Mouse (Mus musculus): ENCODE results near the gene Mad1l1.

- TF ChIP-seq CTCF (IDR thresholded peaks at IDR 0.05; ENCODE audit: control insufficient read depth, insufficient read depth, insufficient read length) (no peak), USF1 (IDR thresholded peaks at IDR 0.05; ENCODE audit: low read depth) (no peak), FOSL1 (IDR thresholded peaks at IDR 0.05; ENCODE audit: insufficient read depth, low read length, poor library complexity, severe bottlenecking) (no peak), MYOD1 (IDR thresholded peaks at IDR 0.05; ENCODE audit: control insufficient read depth, insufficient read length, low read depth) (no peak), CEBPB (IDR thresholded peaks at IDR 0.05; ENCODE audit: low read depth) (no peak), MYOG (IDR thresholded peaks at IDR 0.05; ENCODE audit: control insufficient read depth, extremely low read depth, insufficient read length) (no peak)
These were observed 310.9 kb downstream of the Mad1l1 start for GRCm38 (mm10) chr5:140010405-140010804.

All from C2C12 (cell line).